Mouse (Mus musculus) limb, embryonic 12.5 days (tissue): ENCODE results near the gene Ddias. TPM values are rescaled to one million over a fixed set of nuclear protein-coding genes. Genes with fewer than 3 reads are reported as not detected.
A peak's percentile ranks its signal among the peaks of the same experiment; 100 is the strongest.

Source experiments
- ATAC-seq: fragments of 200-750 bp; cut with Nextera tagmentation; 2 replicates; pipeline ENCODE4 v1.8.0; 2017; ENCODE audit warnings: low read depth, moderate TSS enrichment; ENCODE audit not compliant: insufficient number of reproducible peaks, insufficient read depth, low FRiP score, low TSS enrichment
- H3K27ac ChIP-seq: fragments of 300-500 bp; sonication (generic); 2 replicates; pipeline ENCODE4 v1.5.1; 2016; ENCODE audit warnings: mild to moderate bottlenecking, moderate library complexity
- H3K27me3 ChIP-seq: fragments of 300-500 bp; sonication (generic); 2 replicates; pipeline ENCODE4 v1.6.1; 2016; ENCODE audit warnings: mild to moderate bottlenecking, moderate library complexity
- H3K36me3 ChIP-seq: fragments of 300-500 bp; sonication (generic); 2 replicates; pipeline ENCODE4 v1.6.1; 2016; ENCODE audit warnings: mild to moderate bottlenecking, moderate library complexity
- H3K4me1 ChIP-seq: fragments of 300-500 bp; sonication (generic); replicated peaks from 2 replicates; pipeline ENCODE4 v1.6.1; 2016
- H3K4me2 ChIP-seq: fragments of 300-500 bp; sonication (generic); 2 replicates; pipeline ENCODE4 v1.6.1; 2016; ENCODE audit warnings: mild to moderate bottlenecking, moderate library complexity
- H3K4me3 ChIP-seq: fragments of 300-500 bp; sonication (generic); replicated peaks from 2 replicates; pipeline ENCODE4 v1.5.1; 2016; ENCODE audit warnings: mild to moderate bottlenecking
- H3K9ac ChIP-seq: fragments of 300-500 bp; sonication (generic); replicated peaks from 2 replicates; pipeline ENCODE4 v1.6.1; 2016; ENCODE audit warnings: mild to moderate bottlenecking, moderate library complexity
- H3K9me3 ChIP-seq: fragments of 300-500 bp; sonication (generic); 2 replicates; pipeline ENCODE4 v1.6.1; 2016; ENCODE audit warnings: mild to moderate bottlenecking, moderate library complexity
- WGBS: fragments of 180-500 bp; shearing (Covaris S2); methylation state at CpG from one replicate; pipeline ENCODE4 v1.1.7; 2016; 5-methylcytosine and 5-hydroxymethylcytosine counted together
- polyA plus RNA-seq: library from polyadenylated mRNA; unstranded; fragments of >200 nt; fragmentation: Nextera tagmentation; extraction: Ambion mirVana; gene quantifications from 2 replicates; pipeline ENCODE4 v1.2.1, GENCODE M21; 2016

The Ddias gene
- polyA plus RNA-seq, 1 experiment from 2014 or later, result 18.4 TPM

- no peaks in the 10 kb centered on the region for H3K9me3 ChIP-seq
- 85% methylated on average over 3 of the region's 3 CpGs for WGBS
- H3K4me1 ChIP-seq, result no peaks in the 10 kb centered on the region
- H3K9ac ChIP-seq, result no peak overlapping the region
- no peak overlapping the region for H3K4me2 ChIP-seq
- H3K4me3 ChIP-seq, result no peak overlapping the region
- ATAC-seq, result no peak
- no peak overlapping the region for H3K27ac ChIP-seq
- H3K27me3 ChIP-seq, result no peaks in the 10 kb centered on the region
- no peaks in the 10 kb centered on the region for H3K36me3 ChIP-seq
Observed at GRCm38 (mm10) chr7:92848246-92848645, 25.8 kb downstream of the Ddias start.

GRCm38 (mm10) chr7:92842254-92842653, 31.8 kb downstream of the Ddias start:
- ATAC-seq, result no peak
- Histone ChIP-seq H3K36me3 (0 out of 2 replicates have a peak, but pooled peaks cover 3% of the 10 kb centered on the region), H3K9ac (no peak overlapping the region), H3K4me3 (no peak overlapping the region), H3K4me1 (no peaks in the 10 kb centered on the region), H3K4me2 (no peak overlapping the region), H3K27ac (no peak overlapping the region), H3K27me3 (no peaks in the 10 kb centered on the region), H3K9me3 (no peaks in the 10 kb centered on the region)
- WGBS, result 84% methylated on average over 2 of the region's 2 CpGs

DNA sequence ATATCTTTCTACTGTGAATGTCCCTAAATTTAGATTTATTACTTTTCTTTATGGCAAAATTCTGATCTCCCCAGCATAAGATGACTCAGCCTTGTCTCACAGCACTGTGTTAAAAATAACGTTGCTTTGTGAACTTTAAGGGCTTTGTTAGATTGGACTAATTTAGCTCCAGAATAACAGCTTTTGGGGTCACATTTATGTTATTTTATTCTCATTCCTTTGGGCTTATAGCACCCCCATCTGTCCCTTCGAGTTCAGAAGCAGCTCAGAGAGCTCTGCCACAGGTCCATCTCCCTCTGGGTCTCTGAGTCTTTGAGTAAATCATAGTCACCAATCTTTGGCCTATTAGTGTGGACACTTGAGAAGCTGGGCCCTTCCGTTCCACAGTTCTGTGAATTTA, 36.1 kb downstream of the Ddias start:
- Histone ChIP-seq H3K36me3 (peaks cover 10% of the 10 kb centered on the region), H3K9me3 (no peaks in the 10 kb centered on the region), H3K4me1 (no peaks in the 10 kb centered on the region), H3K27me3 (no peaks in the 10 kb centered on the region), H3K27ac (no peak overlapping the region), H3K4me2 (no peak overlapping the region), H3K9ac (no peak overlapping the region), H3K4me3 (no peak overlapping the region)
- 67% methylated on average over 3 of the region's 3 CpGs for WGBS
- no peak for ATAC-seq

DNA sequence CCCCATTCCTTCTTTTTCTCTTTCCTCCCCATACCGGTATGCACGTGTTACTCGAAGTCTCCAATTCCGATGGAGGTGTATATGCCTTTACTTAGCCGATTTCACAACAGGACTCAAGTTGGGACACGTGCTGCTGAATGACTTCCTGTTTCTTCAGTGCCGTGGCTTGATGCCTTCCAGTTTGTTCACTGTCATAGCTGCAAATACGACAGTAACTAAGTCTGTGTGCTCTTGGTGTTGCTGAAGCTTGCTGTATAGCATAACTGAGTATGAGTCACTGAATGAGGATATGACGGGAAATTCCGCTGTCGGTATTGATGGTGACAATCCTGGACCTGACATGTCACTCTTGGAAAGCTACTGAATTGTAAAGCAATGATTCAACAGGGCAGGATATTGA, 36.8 kb downstream of the Ddias start:
- Histone ChIP-seq H3K36me3 (peaks cover 10% of the 10 kb centered on the region), H3K9me3 (no peaks in the 10 kb centered on the region), H3K27ac (no peak overlapping the region), H3K4me3 (no peak overlapping the region), H3K9ac (no peak overlapping the region), H3K4me1 (no peaks in the 10 kb centered on the region), H3K27me3 (no peaks in the 10 kb centered on the region), H3K4me2 (no peak overlapping the region)
- WGBS, result 84% methylated on average over 11 of the region's 11 CpGs
- ATAC-seq, result no peak

- H3K9me3 ChIP-seq, result no peaks in the 10 kb centered on the region
- H3K27ac ChIP-seq, result no peak overlapping the region
- peaks cover 10% of the 10 kb centered on the region for H3K36me3 ChIP-seq
- no peaks in the 10 kb centered on the region for H3K27me3 ChIP-seq
- no peak for ATAC-seq
- no peak overlapping the region for H3K4me2 ChIP-seq
- H3K4me3 ChIP-seq, result no peak overlapping the region
- H3K9ac ChIP-seq, result no peak overlapping the region
- H3K4me1 ChIP-seq, result no peaks in the 10 kb centered on the region
- 83% methylated on average over 3 of the region's 3 CpGs for WGBS
Observed at GRCm38 (mm10) chr7:92836447-92836846, 37.6 kb downstream of the Ddias start.

DNA sequence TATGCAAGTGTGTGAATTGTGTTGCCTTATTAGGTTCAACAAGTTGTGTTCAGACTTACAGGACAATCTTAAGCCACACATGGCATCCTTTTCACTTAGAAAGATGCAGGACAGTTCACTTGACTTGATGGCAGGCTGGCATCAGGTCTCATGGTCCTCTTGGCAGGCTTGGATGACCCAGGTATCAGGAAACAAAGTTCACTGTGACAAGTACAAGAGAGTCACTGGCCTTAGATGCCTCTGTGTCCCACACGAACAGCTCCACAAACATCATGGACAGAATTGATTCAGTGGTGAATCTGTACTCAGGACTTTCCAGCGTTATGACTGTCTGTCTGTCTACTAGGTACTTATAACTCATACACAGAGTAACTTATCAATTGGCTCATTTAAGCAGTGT, 39.7 kb downstream of the Ddias start:
- WGBS, result 94% methylated on average over 2 of the region's 2 CpGs
- ATAC-seq, result no peak
- Histone ChIP-seq H3K36me3 (peaks cover 10% of the 10 kb centered on the region), H3K27me3 (no peaks in the 10 kb centered on the region), H3K4me2 (no peak overlapping the region), H3K4me1 (no peaks in the 10 kb centered on the region), H3K27ac (no peak overlapping the region), H3K9me3 (no peaks in the 10 kb centered on the region), H3K4me3 (no peak overlapping the region), H3K9ac (no peak overlapping the region)

GRCm38 (mm10) chr7:92832395-92832794, 41.7 kb downstream of the Ddias start:
- Histone ChIP-seq H3K4me1 (no peaks in the 10 kb centered on the region), H3K9ac (no peak overlapping the region), H3K27me3 (no peaks in the 10 kb centered on the region), H3K4me2 (no peak overlapping the region), H3K36me3 (peaks cover 10% of the 10 kb centered on the region), H3K27ac (no peak overlapping the region), H3K9me3 (no peaks in the 10 kb centered on the region), H3K4me3 (no peak overlapping the region)
- WGBS, result 94% methylated on average over 6 of the region's 6 CpGs
- no peak for ATAC-seq

- no peak for ATAC-seq
Observed at GRCm38 (mm10) chr7:92827981-92828380, 46.1 kb downstream of the Ddias start.

DNA sequence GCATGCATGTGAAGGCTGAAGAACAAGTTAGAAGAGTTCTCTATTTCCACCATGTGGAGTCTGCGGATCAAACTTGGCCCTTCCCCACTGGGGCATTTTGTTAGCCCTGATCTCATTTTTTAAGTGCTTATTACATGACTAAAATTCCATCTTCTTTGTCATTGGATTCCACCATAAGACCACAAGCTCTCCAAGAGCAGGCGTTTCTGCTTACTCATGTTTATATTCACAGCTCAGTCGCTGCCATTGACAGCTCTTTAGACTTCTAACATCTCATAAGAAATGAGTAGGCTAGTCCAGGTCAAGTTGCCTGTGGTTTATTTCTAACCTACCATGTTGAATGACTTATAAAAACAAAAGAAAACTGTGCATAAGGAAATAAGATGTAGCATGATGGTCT, 47.8 kb downstream of the Ddias start:
- H3K27ac ChIP-seq, result no peak overlapping the region
- WGBS, result 89% methylated on average over 3 of the region's 3 CpGs

More at GRCm38 (mm10) chr7:92827981-92828380, 46.1 kb downstream of the Ddias start:
- no peaks in the 10 kb centered on the region for H3K27me3 ChIP-seq
- no peak overlapping the region for H3K27ac ChIP-seq
- no peaks in the 10 kb centered on the region for H3K9me3 ChIP-seq
- H3K36me3 ChIP-seq, result peaks cover 6% of the 10 kb centered on the region; the same call in 1 of the 2 replicates
- H3K4me3 ChIP-seq, result no peak overlapping the region
- no peaks in the 10 kb centered on the region for H3K4me1 ChIP-seq
- no peak overlapping the region for H3K4me2 ChIP-seq
- 64% methylated on average over 3 of the region's 3 CpGs for WGBS
- H3K9ac ChIP-seq, result no peak overlapping the region

DNA sequence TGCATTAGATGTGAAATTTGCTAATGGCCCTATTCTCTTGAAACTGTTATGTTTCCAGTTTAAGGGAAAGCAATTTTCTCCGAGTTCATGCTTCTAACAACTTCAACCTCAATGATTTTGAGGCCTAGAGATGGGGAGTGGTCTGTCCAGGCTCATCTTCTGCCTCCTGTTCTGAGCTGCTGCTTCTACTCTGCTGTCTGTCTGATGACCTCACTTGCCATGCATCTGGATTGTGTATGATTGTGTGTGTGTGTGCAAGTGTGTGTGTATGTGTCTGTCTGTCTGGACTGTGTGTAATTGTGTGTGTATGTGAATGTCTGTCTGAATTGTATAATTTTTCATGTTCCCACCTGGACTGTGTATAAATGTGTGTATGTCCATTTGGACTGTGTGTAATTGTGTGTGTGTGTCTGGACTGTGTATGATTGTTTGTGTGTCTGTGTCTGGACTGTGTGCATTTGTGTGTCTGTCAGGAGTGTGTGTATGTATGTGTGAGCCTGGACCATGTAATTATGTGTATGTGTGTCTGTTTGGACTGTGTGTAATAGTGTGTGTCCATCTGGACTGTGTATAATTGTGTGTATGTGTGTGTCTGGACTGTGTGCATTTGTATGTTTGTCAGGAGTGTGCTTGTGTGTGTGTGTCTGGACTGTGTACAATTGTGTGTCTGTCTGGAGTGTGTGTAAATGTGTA, 51.5 kb downstream of the Ddias start:
- peak overlapping the region; percentile 25; the same call in 1 of the 2 replicates for H3K27ac ChIP-seq
- WGBS, result 18% methylated on average over 1 of the region's 1 CpGs
- H3K4me2 ChIP-seq, result no peak overlapping the region

More for the DNA sequence above, 47.8 kb downstream of the Ddias start:
- no peaks in the 10 kb centered on the region for H3K9me3 ChIP-seq
- peaks cover 9% of the 10 kb centered on the region for H3K4me1 ChIP-seq
- H3K9ac ChIP-seq, result no peak overlapping the region
- peaks cover 6% of the 10 kb centered on the region; the same call in 1 of the 2 replicates for H3K36me3 ChIP-seq
- no peak overlapping the region for H3K4me3 ChIP-seq
- no peaks in the 10 kb centered on the region for H3K27me3 ChIP-seq
- ATAC-seq, result no peak
- H3K4me2 ChIP-seq, result no peak overlapping the region

DNA sequence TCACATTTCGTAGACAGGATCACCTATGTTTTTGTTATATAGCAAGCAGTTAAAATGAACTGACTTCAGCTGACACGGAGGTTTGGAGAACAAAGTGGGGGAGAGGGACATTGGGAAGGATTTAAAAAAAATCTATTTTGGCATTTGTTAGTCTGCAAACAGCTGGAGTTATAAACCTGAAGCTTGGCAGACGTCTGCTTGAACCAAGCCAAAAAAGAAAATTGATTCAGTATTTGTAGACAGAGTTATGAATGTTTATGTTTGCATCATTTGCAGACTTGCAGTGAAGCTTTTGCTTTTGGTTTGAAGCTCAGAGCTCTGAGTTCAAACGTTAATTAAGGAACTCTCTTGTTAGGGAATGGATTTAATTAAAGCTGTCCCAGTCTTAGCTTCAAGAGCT, 52.2 kb downstream of the Ddias start:
- Histone ChIP-seq H3K36me3 (peaks cover under 1% of the 10 kb centered on the region; the same call in 1 of the 2 replicates), H3K27ac (no peak overlapping the region), H3K9me3 (no peaks in the 10 kb centered on the region), H3K4me1 (peaks cover 9% of the 10 kb centered on the region), H3K27me3 (no peaks in the 10 kb centered on the region), H3K9ac (no peak overlapping the region), H3K4me3 (no peak overlapping the region), H3K4me2 (no peak overlapping the region)
- no peak for ATAC-seq
- WGBS, result 15% methylated on average over 4 of the region's 4 CpGs

More for the DNA sequence above, 51.5 kb downstream of the Ddias start:
- Histone ChIP-seq H3K9ac (no peak overlapping the region), H3K36me3 (peaks cover 6% of the 10 kb centered on the region; the same call in 1 of the 2 replicates), H3K27me3 (no peaks in the 10 kb centered on the region), H3K9me3 (no peaks in the 10 kb centered on the region), H3K4me3 (no peak overlapping the region), H3K4me1 (peaks cover 9% of the 10 kb centered on the region)
- peak; percentile 68 for ATAC-seq

DNA sequence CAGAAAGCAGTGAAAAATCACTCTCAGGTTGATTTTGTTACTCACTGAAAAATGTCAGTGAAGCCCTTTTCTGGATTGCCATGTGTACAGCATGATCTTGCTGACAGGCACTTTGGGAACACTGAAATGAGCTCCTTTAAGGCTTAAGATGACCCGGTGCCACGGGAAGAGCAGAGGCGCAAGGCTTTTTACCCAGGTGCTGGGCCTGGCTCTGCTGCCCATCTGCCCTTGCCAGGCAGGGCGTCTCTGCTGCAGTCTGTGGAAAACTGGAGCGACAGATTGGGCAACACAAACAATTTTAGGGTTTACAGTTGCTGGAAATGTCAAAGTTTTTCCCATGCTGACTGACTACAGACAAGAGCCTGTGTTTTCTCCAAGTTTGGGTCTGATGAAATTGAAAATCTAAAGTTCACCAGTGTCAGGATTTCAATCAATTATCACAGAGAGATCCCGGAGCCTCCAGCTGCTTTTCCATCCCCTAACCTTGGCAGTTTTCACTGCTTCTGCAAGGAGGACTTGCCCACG, 53.0 kb downstream of the Ddias start:
- Histone ChIP-seq H3K4me3 (no peak overlapping the region), H3K4me2 (no peak overlapping the region), H3K9ac (no peak overlapping the region), H3K36me3 (no peaks in the 10 kb centered on the region), H3K9me3 (no peaks in the 10 kb centered on the region), H3K27me3 (no peaks in the 10 kb centered on the region), H3K27ac (no peak overlapping the region), H3K4me1 (peaks cover 9% of the 10 kb centered on the region)
- 68% methylated on average over 7 of the region's 7 CpGs for WGBS
- no peak for ATAC-seq
